Mouse (Mus musculus) CD4-positive, CD25-positive, alpha-beta regulatory T cell, adult 2 months (primary cell): ENCODE results near the gene Cdk9.

Experiments used
- DNase-seq: peaks from one replicate; pipeline ENCODE4 v3.0.0-alpha.2; 2012; ENCODE audit warnings: low read depth, low spot score

The Cdk9 gene

GRCm38 (mm10) chr2:32712934-32713817, at the start of gene Cdk9:
Gene Cdk9, minus strand, starts transcription at chr2:32713076.
- peak; percentile 97 for DNase-seq

DNA sequence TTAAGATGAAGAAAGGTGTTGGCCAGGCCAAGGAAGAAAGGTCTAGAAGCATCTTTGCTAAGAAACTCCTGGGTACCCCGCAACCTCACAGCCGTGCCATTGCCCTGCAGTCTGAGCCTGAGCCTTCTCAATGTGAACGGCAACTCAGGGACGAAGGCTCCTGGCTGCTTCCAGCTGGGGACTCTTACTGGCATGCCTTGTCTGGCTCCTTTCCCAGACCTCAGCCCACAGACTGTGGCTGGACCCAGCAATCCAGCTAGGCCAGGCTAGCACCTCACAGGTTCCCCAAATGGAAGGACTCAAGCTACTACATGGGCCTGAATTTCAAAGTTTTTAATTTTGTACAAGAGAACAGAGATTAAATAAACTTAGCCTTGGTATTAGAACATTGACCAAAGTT, 49.0 kb upstream of the Cdk9 start:
- DNase-seq: no peak

- DNase-seq: no peak
Observed at GRCm38 (mm10) chr2:32761361-32761760, 48.5 kb upstream of the Cdk9 start.

- no peak for DNase-seq
Observed at GRCm38 (mm10) chr2:32759001-32759400, 46.1 kb upstream of the Cdk9 start.

DNA sequence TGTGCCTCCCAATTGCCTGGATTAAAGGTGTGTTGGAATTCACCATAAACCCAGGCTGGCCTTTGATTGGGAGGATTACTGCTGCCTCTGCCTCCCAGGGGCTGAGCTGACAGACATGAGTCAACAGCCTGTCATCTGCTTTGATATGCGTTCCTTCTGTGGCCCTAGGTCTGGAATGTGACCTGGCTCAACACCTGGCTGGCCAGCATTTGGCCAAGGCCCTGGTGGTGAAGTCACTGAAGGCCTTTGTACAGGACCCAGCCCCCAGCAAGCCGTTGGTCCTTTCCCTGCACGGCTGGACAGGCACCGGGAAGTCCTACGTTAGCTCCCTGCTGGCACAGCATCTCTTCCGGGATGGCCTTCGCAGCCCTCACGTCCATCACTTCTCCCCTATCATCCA, 45.6 kb upstream of the Cdk9 start:
- DNase-seq: no peak

- peak; percentile 98 for DNase-seq
Observed at GRCm38 (mm10) chr2:32757056-32757845, 44.4 kb upstream of the Cdk9 start, which contains the start of gene Tor2a. Gene Tor2a, plus strand, starts transcription at chr2:32757234.

GRCm38 (mm10) chr2:32756674-32757055, 43.8 kb upstream of the Cdk9 start:
- no peak for DNase-seq

- DNase-seq: no peak
Observed at GRCm38 (mm10) chr2:32752181-32752580, 39.3 kb upstream of the Cdk9 start.

DNA sequence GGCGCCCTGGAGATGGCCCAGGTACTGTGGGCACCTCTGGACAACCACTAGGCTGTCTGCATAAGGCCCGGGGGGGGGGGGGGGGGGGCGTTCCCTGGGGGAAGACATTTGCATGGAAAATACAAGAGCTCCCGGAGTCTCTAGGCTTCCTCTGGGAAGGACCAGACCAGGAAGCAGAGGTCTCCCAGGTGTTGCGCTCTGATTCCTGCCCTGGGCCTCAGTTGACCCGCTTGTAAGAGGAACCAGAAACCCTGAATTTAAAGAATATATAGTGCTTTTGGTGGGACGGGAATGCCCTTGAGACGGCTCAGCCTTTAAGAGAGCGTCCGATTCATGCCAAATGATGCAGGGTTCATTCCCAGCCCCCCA, 38.8 kb upstream of the Cdk9 start:
- no peak for DNase-seq

- no peak for DNase-seq
Observed at GRCm38 (mm10) chr2:32750887-32751664, 38.2 kb upstream of the Cdk9 start.

DNA sequence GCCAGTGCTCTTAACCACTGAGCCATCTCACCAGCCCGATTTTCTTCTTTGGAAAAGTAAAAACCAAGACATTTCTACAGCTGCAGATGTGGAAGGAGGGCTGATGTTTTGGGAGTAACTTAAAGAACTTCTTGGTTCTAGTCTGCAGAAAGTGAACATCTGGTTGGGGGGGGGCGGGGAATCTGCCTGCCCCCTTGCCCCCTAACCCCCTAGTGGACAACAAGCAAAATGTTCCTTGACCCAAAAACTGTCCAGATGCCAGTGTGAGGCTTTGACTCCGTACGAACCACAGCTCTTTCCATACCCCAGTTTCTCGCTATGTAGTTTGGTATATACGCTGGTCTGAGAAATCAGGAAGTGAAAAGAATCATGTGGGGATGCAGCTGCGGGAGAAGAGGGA, 37.3 kb upstream of the Cdk9 start:
- no peak for DNase-seq

GRCm38 (mm10) chr2:32749082-32749481, 36.2 kb upstream of the Cdk9 start:
- DNase-seq: no peak

DNA sequence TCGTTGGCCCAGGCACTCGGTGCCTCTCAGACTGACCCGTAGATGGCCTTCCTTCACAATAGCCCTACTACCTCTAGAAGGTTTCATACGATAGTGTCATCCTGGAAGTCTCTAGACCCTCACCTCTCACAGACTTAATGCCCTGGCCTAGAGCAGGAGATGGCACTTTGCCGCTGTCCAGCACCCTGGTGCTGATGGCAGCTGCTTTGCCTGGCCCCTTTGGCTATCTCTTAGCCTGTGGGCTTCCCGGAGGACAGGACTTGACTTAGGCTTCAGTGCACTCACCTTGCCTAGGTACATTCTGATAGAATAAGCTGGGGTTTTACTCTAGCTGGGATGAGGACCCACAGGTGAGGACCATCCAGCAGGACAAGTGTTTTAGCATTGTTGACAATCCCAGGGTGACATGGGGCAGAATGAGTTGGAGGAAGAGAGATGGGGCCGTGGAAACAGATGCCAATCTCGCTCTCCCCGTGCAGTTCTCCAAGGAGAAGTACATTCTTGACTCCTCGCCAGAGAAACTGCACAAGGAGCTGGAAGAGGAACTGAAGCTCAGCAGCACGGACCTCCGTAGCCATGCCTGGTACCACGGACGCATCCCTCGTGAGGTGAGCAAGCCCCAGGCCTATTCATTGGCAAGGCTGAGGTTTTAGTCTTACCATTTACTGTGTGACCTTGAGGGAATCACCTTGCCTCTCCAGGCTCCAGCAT, 31.6 kb upstream of the Cdk9 start:
- no peak for DNase-seq

DNA sequence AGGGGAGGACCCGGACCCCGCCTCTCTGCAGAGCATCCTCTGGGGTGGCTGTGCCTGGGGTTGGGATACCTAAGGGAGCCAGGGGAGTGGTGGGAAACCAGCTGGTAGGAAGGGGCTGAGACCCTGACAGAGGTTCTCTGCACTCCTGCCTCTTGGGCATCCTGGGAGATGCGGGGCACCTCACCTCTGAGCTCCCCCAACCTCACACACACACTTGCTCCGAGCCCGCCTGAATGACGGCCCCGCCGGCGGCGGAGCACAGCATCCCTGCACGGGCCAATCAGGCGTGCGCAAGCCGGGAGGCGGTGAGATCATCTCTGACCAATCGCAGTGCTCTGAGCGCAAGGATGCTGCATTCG, 29.3 kb upstream of the Cdk9 start:
- DNase-seq: no peak

GRCm38 (mm10) chr2:32741273-32742172, 28.6 kb upstream of the Cdk9 start:
- no peak for DNase-seq

GRCm38 (mm10) chr2:32740916-32741272, 28.0 kb upstream of the Cdk9 start, which contains the start of gene 6330409D20Rik:
Gene 6330409D20Rik, minus strand, starts transcription at chr2:32741016.
- DNase-seq: no peak

GRCm38 (mm10) chr2:32739311-32739710, 26.4 kb upstream of the Cdk9 start:
- no peak for DNase-seq

DNA sequence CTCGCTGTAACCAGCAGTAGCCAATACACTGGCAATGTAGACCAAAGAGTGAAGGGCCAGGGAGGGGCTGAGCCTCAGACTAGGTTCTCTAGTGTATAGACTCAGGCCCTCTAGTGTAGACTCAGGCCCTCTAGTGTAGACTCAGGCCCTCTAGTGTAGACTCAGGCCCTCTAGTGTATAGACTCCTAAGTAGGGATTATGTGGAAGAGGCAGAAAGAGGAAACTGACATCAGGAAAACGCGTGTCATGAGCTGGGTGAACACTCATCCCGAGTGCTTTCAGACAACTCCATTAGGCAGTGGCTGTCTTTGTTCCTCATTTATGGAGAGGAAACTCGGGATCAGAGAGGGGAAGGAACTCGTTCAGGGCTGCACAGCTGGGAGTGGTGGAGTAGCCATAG, 24.1 kb upstream of the Cdk9 start:
- no peak for DNase-seq

DNA sequence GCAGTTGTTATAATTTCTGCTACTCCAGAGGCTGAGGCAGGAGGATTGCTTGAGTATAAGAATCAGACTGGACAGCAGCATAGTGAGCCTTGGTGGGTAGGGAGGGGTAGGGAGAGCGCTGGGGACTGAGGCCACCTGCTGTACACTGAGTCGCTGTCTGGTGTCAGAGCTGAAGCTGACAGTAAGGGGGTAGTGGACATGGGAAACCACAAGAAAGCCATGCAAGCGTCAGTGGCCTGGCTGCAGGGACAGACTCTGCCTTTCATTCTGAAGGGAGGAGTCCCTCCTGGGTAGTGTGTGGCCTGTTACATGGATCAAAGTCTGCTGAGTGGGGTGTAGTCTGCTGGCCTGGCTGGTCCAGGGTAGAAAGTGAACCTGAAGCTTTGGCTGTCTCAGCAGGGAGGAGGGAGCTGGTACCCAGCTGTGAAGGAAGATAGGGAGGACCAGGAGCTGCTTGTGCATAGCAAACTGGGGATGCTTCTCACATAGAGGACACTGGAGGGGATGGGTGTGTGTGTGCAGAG, 23.5 kb upstream of the Cdk9 start:
- no peak for DNase-seq

DNA sequence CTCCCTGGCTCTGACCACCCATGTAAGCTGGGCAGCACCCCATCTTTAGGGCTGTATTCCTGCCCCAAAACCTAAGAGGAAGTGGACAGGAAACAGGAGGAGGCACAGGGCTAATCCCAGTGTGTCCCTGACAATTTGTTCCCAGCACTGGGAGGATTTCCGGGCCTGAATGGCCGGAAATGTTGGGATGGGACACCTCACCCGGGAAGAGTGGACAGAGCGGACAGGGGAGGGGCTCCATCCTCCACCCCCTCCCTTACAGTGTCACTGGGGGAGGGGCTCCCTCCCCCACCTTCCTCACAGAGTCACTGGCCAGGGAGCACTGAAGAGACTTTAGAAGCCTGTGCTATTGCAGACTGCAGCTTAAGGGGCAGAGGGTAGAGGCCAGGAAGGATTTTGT, 22.1 kb upstream of the Cdk9 start:
- no peak for DNase-seq
